Mouse (Mus musculus) mammary gland, adult 2 months (tissue): ENCODE results near the gene Serpina3i. TPM values are rescaled to one million over a fixed set of nuclear protein-coding genes. Genes with fewer than 3 reads are reported as not detected.

ENCODE experiments used
- polyA plus RNA-seq: library from polyadenylated mRNA; depleted of rRNA; stranded (reverse); fragments of >200 nt; gene quantifications from 2 replicates; pipeline ENCODE4 v1.2.3, GENCODE M21; 2012; ENCODE audit warnings: low replicate concordance; rRNA removed

Gene Serpina3i
- polyA plus RNA-seq: 0.51 and 1.2 TPM in 2 replicates

DNA sequence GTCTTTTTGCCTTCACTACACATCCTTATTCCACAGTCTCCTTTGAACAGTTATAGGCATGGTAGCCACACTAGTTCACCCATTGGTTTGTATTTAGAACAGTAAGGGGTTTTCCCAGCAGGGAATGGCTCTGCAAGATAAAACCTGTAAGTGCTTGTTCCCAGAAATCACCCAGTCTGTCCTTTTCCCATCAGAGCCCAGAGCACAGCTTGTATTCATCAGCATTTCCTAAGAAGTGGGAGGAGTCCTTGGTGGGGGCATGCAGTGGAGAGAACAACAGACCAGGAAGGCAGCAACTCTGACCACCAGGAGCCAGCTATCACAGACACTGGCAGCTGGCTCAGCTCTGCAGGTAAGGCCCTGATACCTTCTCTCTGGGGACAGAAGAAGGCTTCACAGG is at the start of gene Serpina3i:
Serpina3i (plus strand) TSS at position 260 of the 400 bp plus-strand sequence.

DNA sequence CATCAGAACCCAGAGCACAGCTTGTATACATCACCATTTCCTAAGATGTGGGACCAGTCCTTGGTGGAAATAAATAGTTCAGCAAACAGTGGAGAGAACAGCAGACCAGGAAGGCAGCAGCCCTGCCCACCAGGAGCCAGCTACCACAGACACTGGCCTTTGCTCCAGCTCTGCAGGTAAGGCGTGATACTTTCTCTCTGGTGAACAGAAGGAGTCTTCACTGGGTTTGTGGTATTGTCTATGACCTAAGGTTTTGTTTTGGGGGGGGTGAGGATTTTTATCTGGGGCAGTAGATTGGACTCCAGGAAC is 48.5 kb upstream of the Serpina3i start, which contains the start of gene Serpina3f:
Serpina3f (plus strand) TSS at position 100 of the 309 bp plus-strand sequence.

DNA sequence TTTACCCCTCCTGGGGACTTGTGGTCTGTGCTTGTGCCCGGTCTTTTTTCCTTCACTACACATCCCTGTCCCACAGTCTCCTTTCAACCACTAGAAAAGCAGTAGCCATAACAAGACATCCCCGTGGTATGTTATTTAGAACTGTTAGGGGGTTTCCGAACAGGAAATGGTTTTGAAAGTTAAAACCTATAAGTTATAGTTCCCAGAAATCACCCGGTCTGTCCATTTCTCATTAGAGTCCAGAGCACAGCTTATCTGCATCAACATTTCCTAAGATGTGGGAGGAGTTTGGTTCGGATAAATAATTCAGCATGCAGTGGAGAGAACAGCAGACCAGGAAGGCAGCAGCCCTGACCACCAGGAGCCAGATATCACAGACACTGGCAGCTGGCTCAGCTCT is 27.0 kb upstream of the Serpina3i start, which contains the start of gene Serpina3g:
Serpina3g (plus strand) TSS at position 331 of the 400 bp plus-strand sequence.

DNA sequence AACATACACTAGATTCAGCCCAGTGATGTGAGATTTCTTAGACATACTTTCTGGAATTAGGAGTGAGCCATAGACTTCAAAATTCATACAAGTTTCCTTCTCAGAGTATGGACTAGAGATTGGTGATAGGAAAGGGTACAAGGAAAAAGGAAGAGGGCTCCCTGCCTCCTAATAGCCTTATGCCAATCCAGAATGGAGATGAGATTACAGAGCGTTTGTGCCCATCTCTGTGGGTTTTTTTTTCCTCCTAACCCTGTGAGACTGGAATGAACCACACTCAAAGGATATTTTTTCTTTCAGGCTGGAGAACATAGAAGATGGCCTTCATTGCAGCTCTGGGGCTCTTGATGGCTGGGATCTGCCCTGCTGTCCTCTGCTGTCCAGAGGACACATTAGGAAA is 51.3 kb downstream of the Serpina3i start, which contains the start of gene Serpina3j:
Serpina3j (plus strand) TSS at position 301 of the 400 bp plus-strand sequence.

Other genes with a start within 250 kb of the Serpina3i start
- 0.04 TPM in 1 of 2 replicates, not detected in the other for gene Serpina9, start 249.4 kb upstream of the Serpina3i start, polyA plus RNA-seq
- gene Serpina12, start 218.7 kb upstream of the Serpina3i start, polyA plus RNA-seq: 0.04 and 0.73 TPM in 2 replicates
- not detected in 2 replicates for gene Serpina5, start 162.0 kb upstream of the Serpina3i start, polyA plus RNA-seq
- gene Serpina3a, start 150.4 kb upstream of the Serpina3i start, polyA plus RNA-seq: not detected in 2 replicates
- 9.5 TPM in 1 of 2 replicates, not detected in the other for gene Serpina3b, start 135.1 kb upstream of the Serpina3i start, polyA plus RNA-seq
- 28.4 and 61.8 TPM in 2 replicates for gene Serpina3c, start 109.3 kb upstream of the Serpina3i start, polyA plus RNA-seq
- 2.5 and 3.2 TPM in 2 replicates for gene Serpina3f, start 48.6 kb upstream of the Serpina3i start, polyA plus RNA-seq
- gene Serpina3g, start 26.9 kb upstream of the Serpina3i start, polyA plus RNA-seq: 38.8 and 52.0 TPM in 2 replicates
- gene Serpina3j, start 51.4 kb downstream of the Serpina3i start, polyA plus RNA-seq: 0.11 and 3.6 TPM in 2 replicates
- 0.52 and 9.6 TPM in 2 replicates for gene Serpina3k, start 75.4 kb downstream of the Serpina3i start, polyA plus RNA-seq
- 0.65 and 0.96 TPM in 2 replicates for gene Serpina3m, start 75.4 kb downstream of the Serpina3i start, polyA plus RNA-seq
- 120 and 265 TPM in 2 replicates for gene Serpina3n, start 143.6 kb downstream of the Serpina3i start, polyA plus RNA-seq
- 5.6 and 14.7 TPM in 2 replicates for gene Gsc, start 210.2 kb downstream of the Serpina3i start, polyA plus RNA-seq